Mouse (Mus musculus) forebrain, embryonic 16.5 days (tissue): Measurements from ENCODE around the gene Draxin. TPM values are rescaled to one million over a fixed set of nuclear protein-coding genes. Genes with fewer than 3 reads are reported as not detected.

Experiments
- ATAC-seq: fragments of 200-750 bp; cut with Nextera tagmentation; 2 replicates; pipeline ENCODE4 v1.8.0; 2017; ENCODE audit warnings: mild to moderate bottlenecking, moderate library complexity
- H3K27ac ChIP-seq: fragments of 300-500 bp; sonication (generic); 2 replicates; pipeline ENCODE4 v1.5.1; 2014; ENCODE audit warnings: low read length, control low read depth
- H3K27me3 ChIP-seq: fragments of 300-500 bp; sonication (generic); replicated peaks from 2 replicates; pipeline ENCODE4 v1.6.1; 2014; ENCODE audit warnings: low read length; ENCODE audit not compliant: control insufficient read depth, insufficient read depth
- H3K36me3 ChIP-seq: fragments of 300-500 bp; sonication (generic); 2 replicates; pipeline ENCODE4 v1.6.1; 2014; ENCODE audit not compliant: control insufficient read depth, insufficient read depth
- H3K4me1 ChIP-seq: fragments of 300-500 bp; sonication (generic); replicated peaks from 2 replicates; pipeline ENCODE4 v1.6.1; 2014; ENCODE audit warnings: low read length; ENCODE audit not compliant: control insufficient read depth, insufficient read depth
- H3K4me2 ChIP-seq: fragments of 300-500 bp; sonication (generic); 2 replicates; pipeline ENCODE4 v1.6.1; 2014; ENCODE audit warnings: mild to moderate bottlenecking, low read length, control low read depth
- H3K4me3 ChIP-seq: fragments of 300-500 bp; sonication (generic); replicated peaks from 2 replicates; pipeline ENCODE4 v1.5.1; 2014; ENCODE audit warnings: mild to moderate bottlenecking, low read length, control low read depth
- H3K9ac ChIP-seq: fragments of 300-500 bp; sonication (generic); replicated peaks from 2 replicates; pipeline ENCODE4 v1.6.1; 2014; ENCODE audit warnings: low read depth, low read length, control low read depth
- H3K9me3 ChIP-seq: fragments of 300-500 bp; sonication (generic); 2 replicates; pipeline ENCODE4 v1.6.1; 2016; ENCODE audit warnings: low read length; ENCODE audit not compliant: control insufficient read depth
- WGBS: fragments of 180-500 bp; shearing (Covaris S2); extraction: QIAGEN DNeasy Blood & Tissue Kit; methylation state at CpG from one replicate; pipeline ENCODE4 v1.1.7; 2014; 5-methylcytosine and 5-hydroxymethylcytosine counted together
- polyA plus RNA-seq: library from polyadenylated mRNA; unstranded; fragments of >200 nt; fragmentation: Nextera tagmentation; extraction: Ambion mirVana; gene quantifications from 2 replicates; pipeline ENCODE4 v1.2.1, GENCODE M21; 2015

The Draxin gene
- polyA plus RNA-seq, 1 experiment from 2014 or later = 23.5 TPM

- WGBS = 91% methylated on average over 11 of the region's 11 CpGs
- peaks cover 9% of the 10 kb centered on the region for H3K4me1 ChIP-seq
- ATAC-seq = no peak
Observed at GRCm38 (mm10) chr4:148092551-148093271, 37.8 kb downstream of the Draxin start.

GRCm38 (mm10) chr4:148091181-148091580 lies 39.3 kb downstream of the Draxin start:
- Histone ChIP-seq H3K4me2 (no peak overlapping the region), H3K9ac (no peak overlapping the region), H3K27ac (no peak overlapping the region), H3K9me3 (no peaks in the 10 kb centered on the region), H3K4me3 (no peak overlapping the region), H3K27me3 (no peaks in the 10 kb centered on the region), H3K36me3 (no peaks in the 10 kb centered on the region), H3K4me1 (peaks cover 13% of the 10 kb centered on the region)
- 84% methylated on average over 1 of the region's 1 CpGs for WGBS
- ATAC-seq = no peak

More at GRCm38 (mm10) chr4:148092551-148093271, 37.8 kb downstream of the Draxin start:
- Histone ChIP-seq H3K4me2 (no peak overlapping the region), H3K4me3 (no peak overlapping the region), H3K27me3 (no peaks in the 10 kb centered on the region), H3K9ac (no peak overlapping the region), H3K9me3 (no peaks in the 10 kb centered on the region), H3K36me3 (no peaks in the 10 kb centered on the region), H3K27ac (no peak overlapping the region)

- Histone ChIP-seq H3K9me3 (no peaks in the 10 kb centered on the region), H3K4me2 (no peak overlapping the region), H3K27me3 (no peaks in the 10 kb centered on the region), H3K27ac (no peak overlapping the region), H3K36me3 (no peaks in the 10 kb centered on the region), H3K9ac (no peak overlapping the region), H3K4me3 (no peak overlapping the region), H3K4me1 (peaks cover 15% of the 10 kb centered on the region)
- WGBS = 69% methylated on average over 4 of the region's 4 CpGs
- ATAC-seq = no peak
Observed at GRCm38 (mm10) chr4:148089166-148089565, 41.3 kb downstream of the Draxin start.

- H3K9me3 ChIP-seq = no peaks in the 10 kb centered on the region
- no peaks in the 10 kb centered on the region for H3K27me3 ChIP-seq
- peaks cover 16% of the 10 kb centered on the region for H3K4me1 ChIP-seq
- WGBS = 4% methylated on average over 34 of the region's 34 CpGs
- ATAC-seq = peak; percentile 96
- H3K9ac ChIP-seq = peak within 1 kb of the TSS; percentile 63
- peak within 1 kb of the TSS; percentile 48 for H3K4me3 ChIP-seq
- no peaks in the 10 kb centered on the region for H3K36me3 ChIP-seq
- H3K27ac ChIP-seq = peak within 1 kb of the TSS; percentile 78
- H3K4me2 ChIP-seq = peak within 1 kb of the TSS; percentile 61
Observed at GRCm38 (mm10) chr4:148087907-148088527, 42.5 kb downstream of the Draxin start, which contains the start of gene Agtrap. Gene Agtrap (minus strand): TSS chr4:148088031.

GRCm38 (mm10) chr4:148087091-148087906 lies 43.2 kb downstream of the Draxin start:
- H3K27ac ChIP-seq = no peak overlapping the region
- peak overlapping the region; percentile 48 for H3K4me3 ChIP-seq
- 4% methylated on average over 30 of the region's 30 CpGs for WGBS
- ATAC-seq = no peak; the same call in 1 of the 2 replicates
- H3K9ac ChIP-seq = peak overlapping the region; percentile 46
- peak overlapping the region; percentile 61 for H3K4me2 ChIP-seq
- no peaks in the 10 kb centered on the region for H3K36me3 ChIP-seq
- H3K27me3 ChIP-seq = no peaks in the 10 kb centered on the region
- peaks cover 16% of the 10 kb centered on the region for H3K4me1 ChIP-seq
- no peaks in the 10 kb centered on the region for H3K9me3 ChIP-seq

- Histone ChIP-seq H3K4me2 (no peak overlapping the region), H3K27me3 (no peaks in the 10 kb centered on the region), H3K9ac (no peak overlapping the region), H3K4me3 (no peak overlapping the region), H3K9me3 (no peaks in the 10 kb centered on the region), H3K36me3 (no peaks in the 10 kb centered on the region), H3K27ac (no peak overlapping the region), H3K4me1 (peaks cover 16% of the 10 kb centered on the region)
- no peak for ATAC-seq
- 73% methylated on average over 3 of the region's 3 CpGs for WGBS
Observed at GRCm38 (mm10) chr4:148085907-148086305, 44.6 kb downstream of the Draxin start.

GRCm38 (mm10) chr4:148085131-148085906 lies 45.2 kb downstream of the Draxin start:
- H3K9me3 ChIP-seq = no peaks in the 10 kb centered on the region
- H3K4me3 ChIP-seq = no peak overlapping the region
- no peak overlapping the region for H3K9ac ChIP-seq
- H3K36me3 ChIP-seq = no peaks in the 10 kb centered on the region
- 45% methylated on average over 10 of the region's 10 CpGs for WGBS
- ATAC-seq = no peak
- no peak overlapping the region for H3K4me2 ChIP-seq
- H3K27ac ChIP-seq = no peak overlapping the region
- H3K27me3 ChIP-seq = no peaks in the 10 kb centered on the region
- H3K4me1 ChIP-seq = peaks cover 20% of the 10 kb centered on the region

GRCm38 (mm10) chr4:148084261-148084714 lies 46.2 kb downstream of the Draxin start:
- no peak overlapping the region for H3K9ac ChIP-seq
- no peaks in the 10 kb centered on the region for H3K9me3 ChIP-seq
- no peak overlapping the region for H3K4me3 ChIP-seq
- H3K4me1 ChIP-seq = peaks cover 20% of the 10 kb centered on the region
- no peaks in the 10 kb centered on the region for H3K27me3 ChIP-seq
- ATAC-seq = no peak
- no peak overlapping the region for H3K4me2 ChIP-seq
- no peaks in the 10 kb centered on the region for H3K36me3 ChIP-seq
- no peak overlapping the region for H3K27ac ChIP-seq
- 24% methylated on average over 8 of the region's 8 CpGs for WGBS
